Mouse (Mus musculus): ENCODE measurements around the gene Ppp1r13l.

Ppp1r13l gene

GRCm38 (mm10) chr7:19338060-19338459 lies 21.5 kb upstream of the Ppp1r13l start:
- DNase-seq, result no peak

DNA sequence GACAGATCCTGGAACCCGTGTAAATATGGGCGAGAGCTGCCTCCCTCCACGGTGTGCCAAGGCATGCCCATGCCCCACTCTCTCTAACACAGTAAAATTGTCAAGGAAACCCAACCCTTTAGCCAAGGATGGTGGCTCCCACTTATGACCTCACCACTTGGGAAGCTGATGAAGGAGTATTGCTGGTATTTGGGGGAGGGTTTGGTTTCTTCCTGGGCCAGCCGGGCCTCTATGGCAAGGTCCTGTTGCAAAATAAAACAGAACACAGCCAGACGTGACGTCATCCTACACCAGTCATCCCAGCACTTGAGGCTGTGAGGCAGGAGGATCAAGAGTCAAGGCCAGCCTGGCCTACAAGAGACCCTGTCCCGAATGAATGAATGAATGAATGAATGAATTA lies 21.0 kb upstream of the Ppp1r13l start:
- no peak for DNase-seq

GRCm38 (mm10) chr7:19341250-19341649 lies 18.3 kb upstream of the Ppp1r13l start:
- peak; percentile 91 for DNase-seq

DNA sequence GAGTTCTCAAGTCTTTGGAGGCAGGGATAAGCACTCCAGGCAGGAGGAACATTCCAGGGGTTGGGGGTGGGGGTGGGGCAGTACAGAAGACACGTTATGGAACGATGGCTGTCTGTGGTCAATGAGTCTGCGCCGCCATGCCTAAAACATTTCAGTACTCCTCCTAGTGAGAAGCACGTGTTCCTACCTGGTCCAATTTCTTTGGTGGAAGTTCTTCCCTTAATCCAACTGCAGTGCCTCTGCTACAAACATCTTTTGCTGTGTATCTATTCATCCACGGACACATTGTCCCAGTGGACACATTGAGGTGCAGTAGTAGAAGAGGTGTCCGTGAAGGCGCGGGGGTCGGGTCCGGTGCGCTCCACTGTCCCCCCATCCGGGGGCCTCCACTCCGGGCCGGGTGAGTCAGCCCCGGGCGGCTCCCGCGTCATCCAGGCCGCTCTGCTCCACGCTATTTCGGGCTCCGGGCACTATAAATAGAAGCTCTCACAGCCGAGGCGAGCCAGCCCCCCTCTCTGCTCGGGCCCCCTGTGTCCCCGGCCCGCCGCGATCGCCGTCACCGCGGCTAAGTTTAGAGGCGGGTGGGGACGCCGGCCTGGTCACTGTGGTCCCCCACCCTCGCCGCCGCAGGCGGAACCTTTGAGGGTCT lies 17.7 kb upstream of the Ppp1r13l start:
- DNase-seq, result peak; percentile 98

- DNase-seq, result peak; percentile 98
These were observed 17.0 kb upstream of the Ppp1r13l start for GRCm38 (mm10) chr7:19342481-19343027.

DNA sequence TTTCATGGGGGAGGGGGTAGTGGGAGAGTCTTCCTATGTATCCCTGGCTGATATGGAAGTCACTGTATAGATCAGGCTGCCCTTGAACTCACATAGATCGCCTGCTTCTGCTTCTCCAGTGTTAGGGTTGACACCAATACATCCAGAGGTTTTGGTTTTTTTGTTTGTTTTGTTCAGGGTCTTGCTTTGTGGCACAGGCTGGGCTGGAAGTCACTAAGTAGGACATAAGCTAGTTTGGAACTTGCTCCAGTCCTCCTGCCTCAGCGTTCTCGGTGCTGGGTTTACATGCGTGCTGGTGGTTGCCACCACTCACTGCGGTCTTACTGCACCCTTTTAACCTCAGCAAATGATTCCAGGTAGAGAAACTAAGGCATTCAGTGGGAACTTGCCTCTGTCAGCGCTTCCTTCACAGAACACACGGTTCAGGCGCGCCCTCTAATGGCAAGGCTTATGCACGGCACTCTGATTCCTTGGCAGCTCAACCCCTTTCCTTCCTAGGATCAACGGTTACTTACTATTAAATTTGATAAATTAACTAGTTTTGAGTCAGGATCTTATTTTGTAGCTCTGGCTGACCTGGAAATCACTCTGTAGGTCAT lies 16.2 kb upstream of the Ppp1r13l start:
- peak; percentile 95 for DNase-seq

- peak; percentile 96 for DNase-seq
These were observed 15.2 kb upstream of the Ppp1r13l start, which contains the start of gene Ercc1 for GRCm38 (mm10) chr7:19344237-19344847. Ercc1 (plus strand) TSS chr7:19344778.

- peak; percentile 100 for DNase-seq
These were observed 14.5 kb upstream of the Ppp1r13l start for GRCm38 (mm10) chr7:19344938-19345471.

- peak; percentile 98 for DNase-seq
These were observed 10.2 kb upstream of the Ppp1r13l start for GRCm38 (mm10) chr7:19349188-19349915.

- DNase-seq, result peak; percentile 91
These were observed 9.3 kb upstream of the Ppp1r13l start for GRCm38 (mm10) chr7:19350221-19350620.

GRCm38 (mm10) chr7:19354991-19355390 lies 4.6 kb upstream of the Ppp1r13l start:
- DNase-seq, result peak; percentile 92

GRCm38 (mm10) chr7:19356311-19356710 lies 3.2 kb upstream of the Ppp1r13l start:
- peak; percentile 92 for DNase-seq

GRCm38 (mm10) chr7:19357381-19358375 lies 1.9 kb upstream of the Ppp1r13l start:
- DNase-seq, result peak; percentile 93

DNA sequence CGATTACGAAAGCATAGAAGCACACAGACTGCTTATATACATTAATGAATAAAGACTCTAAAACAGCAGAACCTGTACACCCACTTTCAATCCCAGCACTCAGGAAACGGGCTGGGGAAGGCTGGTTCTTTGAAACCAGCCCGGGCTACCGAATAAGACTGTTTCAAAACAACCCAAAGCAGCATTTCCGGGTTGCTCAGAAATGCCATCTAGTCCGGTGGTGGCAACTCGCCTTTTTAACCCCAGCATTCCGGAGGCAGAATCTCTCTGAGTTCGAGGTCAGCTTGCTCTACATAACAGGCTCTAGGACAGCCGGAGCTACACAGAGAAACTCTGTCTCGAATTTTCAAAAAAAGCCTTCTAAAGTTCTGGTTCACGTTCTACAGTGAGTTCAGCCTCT lies 915 bp upstream of the Ppp1r13l start:
- peak; percentile 87 for DNase-seq

GRCm38 (mm10) chr7:19359892-19360641 lies 518 bp downstream of the Ppp1r13l start:
- peak; percentile 98 for DNase-seq

- DNase-seq, result peak; percentile 99
These were observed 1.4 kb downstream of the Ppp1r13l start for GRCm38 (mm10) chr7:19360944-19361343.

GRCm38 (mm10) chr7:19361720-19362119 lies 2.2 kb downstream of the Ppp1r13l start:
- peak; percentile 98 for DNase-seq

DNA sequence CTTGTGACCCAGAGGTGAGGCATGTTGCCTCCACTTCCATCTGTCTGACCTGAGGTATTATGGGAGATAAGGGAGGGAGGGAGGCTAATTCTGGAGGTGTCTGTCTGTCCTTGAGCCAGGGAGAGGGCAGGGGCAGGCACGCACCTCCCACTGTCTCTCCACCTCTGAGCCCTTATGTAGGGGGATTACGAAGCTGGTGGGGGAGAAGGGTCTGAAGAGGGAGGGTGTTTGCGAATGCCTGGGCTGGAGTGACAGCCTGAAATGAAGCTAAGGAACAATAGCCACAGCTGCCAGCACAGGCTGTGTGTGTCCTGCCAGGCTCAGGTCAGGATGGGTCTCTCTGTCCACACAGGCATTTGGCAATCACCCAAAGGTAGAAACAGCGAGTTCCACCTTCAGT lies 2.7 kb downstream of the Ppp1r13l start:
- DNase-seq, result peak; percentile 98

DNA sequence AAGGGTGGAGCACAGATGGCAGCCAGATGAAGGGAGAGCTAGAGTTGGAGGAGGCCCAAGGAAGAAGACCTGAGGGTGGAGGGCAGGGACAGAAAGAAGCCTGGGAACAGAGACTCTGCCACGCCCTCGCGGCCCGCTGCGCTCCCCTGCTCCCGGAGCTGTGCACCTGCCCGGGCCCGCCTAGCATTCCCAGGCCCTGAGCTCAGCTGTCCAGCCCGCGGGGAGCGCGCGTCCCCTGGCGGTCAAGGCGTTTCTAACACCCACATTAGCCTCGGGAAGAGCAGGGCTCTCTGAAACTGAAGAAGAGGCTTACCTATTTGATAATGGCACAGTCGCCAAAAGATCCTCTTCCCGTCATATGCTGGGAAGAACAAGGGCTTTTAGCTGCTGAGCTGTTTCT lies 4.3 kb downstream of the Ppp1r13l start:
- peak; percentile 97 for DNase-seq

DNA sequence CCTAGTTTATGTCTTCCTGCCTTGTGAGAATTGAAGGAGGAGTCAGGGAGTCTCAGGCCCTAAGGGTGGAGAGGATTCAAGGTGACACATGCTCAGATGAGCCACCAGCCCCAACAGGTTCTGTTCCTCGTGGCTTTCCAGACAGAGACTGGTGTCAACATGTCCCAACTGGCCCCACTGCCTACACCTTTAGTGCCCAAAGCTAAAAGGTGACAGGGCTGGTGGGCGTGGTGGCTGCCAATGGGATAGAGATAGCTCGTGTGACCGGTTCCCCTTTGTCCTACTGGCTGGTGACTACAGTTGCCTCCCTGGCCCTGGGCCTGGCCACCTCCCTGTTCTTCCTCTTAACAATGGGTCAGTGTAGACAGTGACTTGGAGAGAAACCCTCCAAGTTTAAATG lies 5.8 kb downstream of the Ppp1r13l start:
- DNase-seq, result peak; percentile 91

- peak; percentile 93 for DNase-seq
These were observed 8.8 kb downstream of the Ppp1r13l start for GRCm38 (mm10) chr7:19368380-19368779.
